Mouse (Mus musculus): ENCODE data around the gene Sycn. TPM values are rescaled to one million over a fixed set of nuclear protein-coding genes. Genes with fewer than 3 reads are reported as not detected.

The Sycn gene
- total and polyA plus RNA-seq, 2 experiments from 2014 or later, result not detected

- WGBS, result 73% methylated on average over 8 of the region's 8 CpGs
These were observed 43.1 kb downstream of the Sycn start for GRCm38 (mm10) chr7:28583570-28584344.

GRCm38 (mm10) chr7:28584468-28584867, 43.8 kb downstream of the Sycn start:
- no peak for DNase-seq
- WGBS, result 74% methylated on average over 4 of the region's 4 CpGs
- no peak overlapping the region for H3K4me2 ChIP-seq (ENCODE audit: low read depth)
- no peak overlapping the region for H3K9ac ChIP-seq
- ATAC-seq, result no peak
- no peak for TF ChIP-seq CTCF (IDR thresholded peaks at IDR 0.05; ENCODE audit: low read depth)
- H3K36me3 ChIP-seq (ENCODE audit: insufficient read depth), result no peaks in the 10 kb centered on the region
- no peaks in the 10 kb centered on the region for H3K27me3 ChIP-seq (ENCODE audit: insufficient read depth, low read length)
- no peak overlapping the region for H3K4me3 ChIP-seq (ENCODE audit: low read depth, low read length)
- no peaks in the 10 kb centered on the region for H3K9me3 ChIP-seq (ENCODE audit: low read length)
- no peak overlapping the region for H3K27ac ChIP-seq (ENCODE audit: low read depth, low read length)
- peaks cover 11% of the 10 kb centered on the region for H3K4me1 ChIP-seq (ENCODE audit: insufficient read depth)

More at GRCm38 (mm10) chr7:28583570-28584344, 43.1 kb downstream of the Sycn start:
- no peak overlapping the region for H3K4me3 ChIP-seq (ENCODE audit: low read depth, low read length)
- H3K27ac ChIP-seq (ENCODE audit: low read depth, low read length), result peak overlapping the region; percentile 42
- no peak for DNase-seq
- H3K27me3 ChIP-seq (ENCODE audit: insufficient read depth, low read length), result no peaks in the 10 kb centered on the region
- peaks cover 11% of the 10 kb centered on the region for H3K4me1 ChIP-seq (ENCODE audit: insufficient read depth)
- no peak for TF ChIP-seq CTCF (IDR thresholded peaks at IDR 0.05; ENCODE audit: low read depth)
- peak; percentile 33; the same call in 1 of the 2 replicates for ATAC-seq
- no peaks in the 10 kb centered on the region for H3K9me3 ChIP-seq (ENCODE audit: low read length)
- no peak overlapping the region for H3K9ac ChIP-seq
- H3K36me3 ChIP-seq (ENCODE audit: insufficient read depth), result no peaks in the 10 kb centered on the region
- H3K4me2 ChIP-seq (ENCODE audit: low read depth), result no peak overlapping the region

GRCm38 (mm10) chr7:28585001-28585400, 44.3 kb downstream of the Sycn start:
- 77% methylated on average over 6 of the region's 6 CpGs for WGBS
- Histone ChIP-seq H3K4me3 (ENCODE audit: low read depth, low read length) (no peak overlapping the region), H3K27ac (ENCODE audit: low read depth, low read length) (no peak overlapping the region), H3K9ac (no peak overlapping the region), H3K4me1 (ENCODE audit: insufficient read depth) (peaks cover 11% of the 10 kb centered on the region), H3K4me2 (ENCODE audit: low read depth) (no peak overlapping the region), H3K9me3 (ENCODE audit: low read length) (no peaks in the 10 kb centered on the region), H3K27me3 (ENCODE audit: insufficient read depth, low read length) (no peaks in the 10 kb centered on the region), H3K36me3 (ENCODE audit: insufficient read depth) (no peaks in the 10 kb centered on the region)
- no peak for DNase-seq
- TF ChIP-seq CTCF (IDR thresholded peaks at IDR 0.05; ENCODE audit: low read depth), result no peak
- ATAC-seq, result no peak

GRCm38 (mm10) chr7:28586663-28587411, 46.2 kb downstream of the Sycn start:
- Histone ChIP-seq H3K27me3 (ENCODE audit: insufficient read depth, low read length) (no peaks in the 10 kb centered on the region), H3K4me3 (ENCODE audit: low read depth, low read length) (no peak overlapping the region), H3K4me1 (ENCODE audit: insufficient read depth) (peaks cover 11% of the 10 kb centered on the region), H3K9me3 (ENCODE audit: low read length) (no peaks in the 10 kb centered on the region), H3K4me2 (ENCODE audit: low read depth) (no peak overlapping the region), H3K27ac (ENCODE audit: low read depth, low read length) (no peak overlapping the region), H3K9ac (no peak overlapping the region), H3K36me3 (ENCODE audit: insufficient read depth) (no peaks in the 10 kb centered on the region)
- 53% methylated on average over 6 of the region's 6 CpGs for WGBS
- TF ChIP-seq CTCF (IDR thresholded peaks at IDR 0.05; ENCODE audit: low read depth), result no peak
- ATAC-seq (0 out of 2 replicates have a peak, but pooled peaks have one; percentile 18), DNase-seq (no peak)

- H3K4me3 ChIP-seq (ENCODE audit: low read depth, low read length), result no peak overlapping the region
- no peak overlapping the region for H3K4me2 ChIP-seq (ENCODE audit: low read depth)
- DNase-seq (no peak), ATAC-seq (no peak)
- no peaks in the 10 kb centered on the region for H3K27me3 ChIP-seq (ENCODE audit: insufficient read depth, low read length)
- H3K4me1 ChIP-seq (ENCODE audit: insufficient read depth), result peaks cover 11% of the 10 kb centered on the region
- TF ChIP-seq CTCF (IDR thresholded peaks at IDR 0.05; ENCODE audit: low read depth), result no peak
- H3K9ac ChIP-seq, result no peak overlapping the region
- H3K36me3 ChIP-seq (ENCODE audit: insufficient read depth), result no peaks in the 10 kb centered on the region
- H3K9me3 ChIP-seq (ENCODE audit: low read length), result no peaks in the 10 kb centered on the region
- H3K27ac ChIP-seq (ENCODE audit: low read depth, low read length), result no peak overlapping the region
These were observed 47.0 kb downstream of the Sycn start for GRCm38 (mm10) chr7:28587644-28588043.

Small RNAs within 50 kb of the gene (microRNA-seq; reads per million reads assigned to microRNA genes)
- gene Mir7049, result 0.37 to 1.5 reads per million in 2 experiments

Other genes starting within 250 kb of the Sycn start
- 0.62 and 0.71 TPM in 2 replicates for gene Selenov, start 249.7 kb upstream of the Sycn start, total RNA-seq (2014; rRNA removed)
- 1.3 and 2.1 TPM in 2 replicates for gene Selenov, start 249.7 kb upstream of the Sycn start, polyA plus RNA-seq (2015; fragmentation: Nextera tagmentation; extraction: Ambion mirVana)
- gene Dll3, start 238.6 kb upstream of the Sycn start, total RNA-seq (2014; rRNA removed), result 7.8 and 9.5 TPM in 2 replicates
- gene Dll3, start 238.6 kb upstream of the Sycn start, polyA plus RNA-seq (2015; fragmentation: Nextera tagmentation; extraction: Ambion mirVana), result 10.9 and 11.1 TPM in 2 replicates
- 60.6 and 64.0 TPM in 2 replicates for gene Timm50, start 228.8 kb upstream of the Sycn start, total RNA-seq (2014; rRNA removed)
- gene Timm50, start 228.8 kb upstream of the Sycn start, polyA plus RNA-seq (2015; fragmentation: Nextera tagmentation; extraction: Ambion mirVana), result 116 and 140 TPM in 2 replicates
- 88.4 and 111 TPM in 2 replicates for gene Supt5, start 202.1 kb upstream of the Sycn start, total RNA-seq (2014; rRNA removed)
- gene Supt5, start 202.1 kb upstream of the Sycn start, polyA plus RNA-seq (2015; fragmentation: Nextera tagmentation; extraction: Ambion mirVana), result 65.2 and 83.3 TPM in 2 replicates
- 205 and 300 TPM in 2 replicates for gene Rps16, start 190.2 kb upstream of the Sycn start, total RNA-seq (2014; rRNA removed)
- gene Rps16, start 190.2 kb upstream of the Sycn start, polyA plus RNA-seq (2015; fragmentation: Nextera tagmentation; extraction: Ambion mirVana), result 595 and 769 TPM in 2 replicates
- gene Plekhg2, start 168.3 kb upstream of the Sycn start, total RNA-seq (2014; rRNA removed), result 20.3 and 25.7 TPM in 2 replicates
- 9.0 and 11.4 TPM in 2 replicates for gene Plekhg2, start 168.3 kb upstream of the Sycn start, polyA plus RNA-seq (2015; fragmentation: Nextera tagmentation; extraction: Ambion mirVana)
- gene Zfp36, start 160.6 kb upstream of the Sycn start, total RNA-seq (2014; rRNA removed), result 2.8 and 4.0 TPM in 2 replicates
- gene Zfp36, start 160.6 kb upstream of the Sycn start, polyA plus RNA-seq (2015; fragmentation: Nextera tagmentation; extraction: Ambion mirVana), result 2.3 and 3.8 TPM in 2 replicates
- gene Med29, start 148.2 kb upstream of the Sycn start, total RNA-seq (2014; rRNA removed), result 32.5 and 35.1 TPM in 2 replicates
- gene Med29, start 148.2 kb upstream of the Sycn start, polyA plus RNA-seq (2015; fragmentation: Nextera tagmentation; extraction: Ambion mirVana), result 39.2 and 47.6 TPM in 2 replicates
- 74.8 and 80.5 TPM in 2 replicates for gene Paf1, start 147.9 kb upstream of the Sycn start, total RNA-seq (2014; rRNA removed)
- 69.4 and 92.7 TPM in 2 replicates for gene Paf1, start 147.9 kb upstream of the Sycn start, polyA plus RNA-seq (2015; fragmentation: Nextera tagmentation; extraction: Ambion mirVana)
- 2.6 and 3.8 TPM in 2 replicates for gene Gmfg, start 103.4 kb upstream of the Sycn start, total RNA-seq (2014; rRNA removed)
- gene Gmfg, start 103.4 kb upstream of the Sycn start, polyA plus RNA-seq (2015; fragmentation: Nextera tagmentation; extraction: Ambion mirVana), result 5.8 and 6.7 TPM in 2 replicates
- 57.7 and 88.3 TPM in 2 replicates for gene Lrfn1, start 88.9 kb upstream of the Sycn start, total RNA-seq (2014; rRNA removed)
- 16.0 and 21.2 TPM in 2 replicates for gene Lrfn1, start 88.9 kb upstream of the Sycn start, polyA plus RNA-seq (2015; fragmentation: Nextera tagmentation; extraction: Ambion mirVana)
- gene Ifnl2, start 30.4 kb upstream of the Sycn start, total RNA-seq (2014; rRNA removed), result not detected in 2 replicates
- not detected in 2 replicates for gene Ifnl2, start 30.4 kb upstream of the Sycn start, polyA plus RNA-seq (2015; fragmentation: Nextera tagmentation; extraction: Ambion mirVana)
- not detected in 2 replicates for gene Ifnl3, start 18.0 kb upstream of the Sycn start, total RNA-seq (2014; rRNA removed)
- gene Ifnl3, start 18.0 kb upstream of the Sycn start, polyA plus RNA-seq (2015; fragmentation: Nextera tagmentation; extraction: Ambion mirVana), result not detected in 2 replicates
- gene Nccrp1, start 6.4 kb downstream of the Sycn start, total RNA-seq (2014; rRNA removed), result 0.10 and 0.15 TPM in 2 replicates
- 0.09 TPM in 1 of 2 replicates, not detected in the other for gene Nccrp1, start 6.4 kb downstream of the Sycn start, polyA plus RNA-seq (2015; fragmentation: Nextera tagmentation; extraction: Ambion mirVana)
- 35.2 and 49.1 TPM in 2 replicates for gene Samd4b, start 57.3 kb downstream of the Sycn start, total RNA-seq (2014; rRNA removed)
- 21.4 and 23.3 TPM in 2 replicates for gene Samd4b, start 57.3 kb downstream of the Sycn start, polyA plus RNA-seq (2015; fragmentation: Nextera tagmentation; extraction: Ambion mirVana)
- 11.5 and 11.9 TPM in 2 replicates for gene Pak4, start 57.3 kb downstream of the Sycn start, total RNA-seq (2014; rRNA removed)
- 7.4 and 11.5 TPM in 2 replicates for gene Pak4, start 57.3 kb downstream of the Sycn start, polyA plus RNA-seq (2015; fragmentation: Nextera tagmentation; extraction: Ambion mirVana)
- gene Acp7, start 90.4 kb downstream of the Sycn start, total RNA-seq (2014; rRNA removed), result 0.24 and 0.85 TPM in 2 replicates
- gene Acp7, start 90.4 kb downstream of the Sycn start, polyA plus RNA-seq (2015; fragmentation: Nextera tagmentation; extraction: Ambion mirVana), result 0.12 and 0.50 TPM in 2 replicates
- 7.4 and 8.2 TPM in 2 replicates for gene Fbxo27, start 152.0 kb downstream of the Sycn start, total RNA-seq (2014; rRNA removed)
- 9.0 and 10.0 TPM in 2 replicates for gene Fbxo27, start 152.0 kb downstream of the Sycn start, polyA plus RNA-seq (2015; fragmentation: Nextera tagmentation; extraction: Ambion mirVana)
- gene Fbxo17, start 175.9 kb downstream of the Sycn start, total RNA-seq (2014; rRNA removed), result 2.8 and 4.6 TPM in 2 replicates
- gene Fbxo17, start 175.9 kb downstream of the Sycn start, polyA plus RNA-seq (2015; fragmentation: Nextera tagmentation; extraction: Ambion mirVana), result 4.2 and 4.5 TPM in 2 replicates
- gene Mrps12, start 200.9 kb downstream of the Sycn start, total RNA-seq (2014; rRNA removed), result 48.6 and 78.0 TPM in 2 replicates
- gene Mrps12, start 200.9 kb downstream of the Sycn start, polyA plus RNA-seq (2015; fragmentation: Nextera tagmentation; extraction: Ambion mirVana), result 101 and 119 TPM in 2 replicates
- gene Sars2, start 201.1 kb downstream of the Sycn start, total RNA-seq (2014; rRNA removed), result 12.6 and 15.1 TPM in 2 replicates
- 14.3 and 16.1 TPM in 2 replicates for gene Sars2, start 201.1 kb downstream of the Sycn start, polyA plus RNA-seq (2015; fragmentation: Nextera tagmentation; extraction: Ambion mirVana)
- not detected in 2 replicates for gene Ccer2, start 215.3 kb downstream of the Sycn start, total RNA-seq (2014; rRNA removed)
- gene Ccer2, start 215.3 kb downstream of the Sycn start, polyA plus RNA-seq (2015; fragmentation: Nextera tagmentation; extraction: Ambion mirVana), result 0.59 and 0.98 TPM in 2 replicates
- gene Sirt2, start 225.8 kb downstream of the Sycn start, total RNA-seq (2014; rRNA removed), result 49.6 and 58.1 TPM in 2 replicates
- gene Sirt2, start 225.8 kb downstream of the Sycn start, polyA plus RNA-seq (2015; fragmentation: Nextera tagmentation; extraction: Ambion mirVana), result 105 and 106 TPM in 2 replicates
- 18.0 and 19.2 TPM in 2 replicates for gene Nfkbib, start 226.6 kb downstream of the Sycn start, total RNA-seq (2014; rRNA removed)
- 59.8 and 75.4 TPM in 2 replicates for gene Nfkbib, start 226.6 kb downstream of the Sycn start, polyA plus RNA-seq (2015; fragmentation: Nextera tagmentation; extraction: Ambion mirVana)
- 2.1 and 2.2 TPM in 2 replicates for gene Rinl, start 248.1 kb downstream of the Sycn start, total RNA-seq (2014; rRNA removed)
- gene Rinl, start 248.1 kb downstream of the Sycn start, polyA plus RNA-seq (2015; fragmentation: Nextera tagmentation; extraction: Ambion mirVana), result 1.6 TPM in 2 replicates

Data from forebrain, postnatal 0 days (tissue).